Mouse (Mus musculus) lung, postnatal 0 days (tissue): ENCODE data around the gene Brd4.

Source experiments
- CTCF ChIP-seq: IDR thresholded peaks from 2 replicates; pipeline ENCODE4 v1.5.1; 2016; ENCODE audit warnings: antibody characterized with exemption, mild to moderate bottlenecking
- EP300 ChIP-seq: IDR thresholded peaks from 2 replicates; pipeline ENCODE4 v1.6.1; 2016; ENCODE audit warnings: antibody characterized with exemption, mild to moderate bottlenecking, control low read depth

- TF ChIP-seq CTCF (no peak), EP300 (no peak)
Observed at GRCm38 (mm10) chr17:32317032-32317431, 32.5 kb upstream of the Brd4 start.
